In genomic region chr4:101584524-101585454, GRCm38 (mm10) we compare ENCODE assay signal across 8 mouse cellular contexts.
DNase-seq lines count a peak whose midpoint lies in the region; ATAC-seq lines count a peak whose summit lies in the region.

No protein-coding gene starts in this region.

- no peaks in the 10 kb centered on the region for H3K36me3 ChIP-seq in kidney, embryonic 16.5 days (ENCODE audit: insufficient read depth, low read length)
- H3K36me3 ChIP-seq in hindbrain, embryonic 16.5 days (ENCODE audit: control insufficient read depth, insufficient read depth, low read length): no peaks in the 10 kb centered on the region
- H3K36me3 ChIP-seq in neural tube, embryonic 15.5 days: no peaks in the 10 kb centered on the region

- H3K9me3 ChIP-seq in kidney, embryonic 16.5 days (ENCODE audit: low read length): no peaks in the 10 kb centered on the region
- no peaks in the 10 kb centered on the region for H3K9me3 ChIP-seq in hindbrain, embryonic 16.5 days (ENCODE audit: control insufficient read depth, low read length)
- H3K9me3 ChIP-seq in neural tube, embryonic 15.5 days (replicated peaks): no peaks in the 10 kb centered on the region

- peak; percentile 74 for ATAC-seq in kidney, embryonic 16.5 days (ENCODE audit: low FRiP score, low TSS enrichment)
- peak; percentile 59 for ATAC-seq in hindbrain, embryonic 16.5 days
- ATAC-seq in neural tube, embryonic 15.5 days (ENCODE audit: low FRiP score): peak; percentile 36; the same call in 1 of the 2 replicates
- no peak for ATAC-seq in erythroid progenitor cell, adult 5-6 weeks (replicated peaks; ENCODE audit: low FRiP score, poor library complexity, severe bottlenecking)

- no peak overlapping the region for H3K4me3 ChIP-seq in kidney, embryonic 16.5 days (ENCODE audit: low read length)
- H3K4me3 ChIP-seq in hindbrain, embryonic 16.5 days (ENCODE audit: low read length): no peak overlapping the region
- no peak overlapping the region for H3K4me3 ChIP-seq in neural tube, embryonic 15.5 days (replicated peaks)

- no peak overlapping the region for H3K9ac ChIP-seq in kidney, embryonic 16.5 days (replicated peaks; ENCODE audit: low read length)
- H3K9ac ChIP-seq in hindbrain, embryonic 16.5 days (ENCODE audit: low read depth, low read length): no peak overlapping the region; the same call in 1 of the 2 replicates
- H3K9ac ChIP-seq in neural tube, embryonic 15.5 days (replicated peaks): no peak overlapping the region

- no peak overlapping the region for H3K27ac ChIP-seq in kidney, embryonic 16.5 days (ENCODE audit: low read length)
- H3K27ac ChIP-seq in hindbrain, embryonic 16.5 days (ENCODE audit: low read depth, low read length): peak overlapping the region; percentile 56; the same call in 1 of the 2 replicates
- H3K27ac ChIP-seq in neural tube, embryonic 15.5 days (replicated peaks): peak overlapping the region; percentile 43

- H3K4me2 ChIP-seq in kidney, embryonic 16.5 days (replicated peaks; ENCODE audit: low read depth, low read length): peak overlapping the region; percentile 1; the same call in 1 of the 2 replicates
- no peak overlapping the region for H3K4me2 ChIP-seq in hindbrain, embryonic 16.5 days (ENCODE audit: low read length)
- H3K4me2 ChIP-seq in neural tube, embryonic 15.5 days: peak overlapping the region; percentile 11; the same call in 1 of the 2 replicates

- WGBS in kidney, embryonic 16.5 days: 30% methylated on average over 19 of the region's 19 CpGs
- 35% methylated on average over 19 of the region's 19 CpGs for WGBS in hindbrain, embryonic 16.5 days
- WGBS in neural tube, embryonic 15.5 days: 25% methylated on average over 19 of the region's 19 CpGs

- DNase-seq in kidney, adult 9 months: no peak
- DNase-seq in embryo, embryonic 9.5 days (ENCODE audit: extremely low spot score): peak; percentile 26
- no peak for DNase-seq in adrenal gland, postnatal 14 days
- no peak for DNase-seq in frontal cortex, postnatal 36 days (ENCODE audit: low spot score in 2 of 2)

- no peaks in the 10 kb centered on the region for H3K27me3 ChIP-seq in kidney, embryonic 16.5 days (ENCODE audit: insufficient read depth, low read length)
- H3K27me3 ChIP-seq in hindbrain, embryonic 16.5 days (replicated peaks; ENCODE audit: control insufficient read depth, insufficient read depth, low read length): no peaks in the 10 kb centered on the region
- no peaks in the 10 kb centered on the region for H3K27me3 ChIP-seq in neural tube, embryonic 15.5 days (replicated peaks)

- peaks cover 10% of the 10 kb centered on the region; the same call in 1 of the 2 replicates for H3K4me1 ChIP-seq in kidney, embryonic 16.5 days (ENCODE audit: insufficient read depth, low read length)
- H3K4me1 ChIP-seq in hindbrain, embryonic 16.5 days (ENCODE audit: control insufficient read depth, insufficient read depth, low read depth, low read length): peaks cover 5% of the 10 kb centered on the region
- H3K4me1 ChIP-seq in neural tube, embryonic 15.5 days: peaks cover 9% of the 10 kb centered on the region
